Comparison of ENCODE assay signal across 25 mouse cellular contexts in the genomic region with DNA sequence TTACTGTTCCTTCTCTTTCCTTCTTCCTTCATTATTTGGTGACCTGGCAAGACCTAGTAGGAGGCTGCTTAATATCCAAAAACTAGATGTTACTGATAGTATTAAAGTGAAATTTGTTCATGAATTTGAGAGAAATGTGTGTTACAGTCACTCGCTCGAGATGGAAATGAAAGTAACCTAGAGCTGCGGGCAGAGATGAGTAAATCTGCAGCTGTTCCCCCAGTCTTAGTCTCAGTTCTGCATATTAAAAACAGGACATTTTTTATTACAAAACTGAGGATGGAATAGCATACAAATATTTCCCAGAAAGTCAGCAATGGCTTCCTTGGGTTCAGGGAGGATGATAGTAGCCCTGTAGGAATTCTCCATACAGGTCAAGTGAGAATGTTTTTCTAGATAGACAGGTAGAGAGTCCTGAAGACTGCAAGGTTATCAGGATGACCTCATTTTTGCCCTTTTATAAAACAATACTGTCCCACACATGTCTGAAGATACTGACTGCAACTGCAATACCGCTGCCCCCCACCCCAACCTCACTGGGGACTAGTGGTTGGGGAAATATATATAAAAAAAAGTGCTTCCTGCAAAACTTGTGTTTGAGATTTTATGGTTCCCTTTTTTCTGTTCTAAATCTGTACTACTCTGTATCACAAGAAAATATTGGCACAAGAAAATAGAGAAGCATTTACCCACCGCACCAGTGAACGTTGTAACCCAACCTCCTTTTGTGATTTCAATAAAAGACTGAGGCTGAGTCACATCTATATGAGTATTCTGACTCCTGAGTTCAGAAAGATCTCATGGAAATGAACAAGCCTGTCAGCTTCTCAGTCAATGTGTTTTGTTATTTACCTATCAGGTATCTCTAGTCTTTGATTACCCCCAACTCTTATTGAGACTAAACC. TPM values are rescaled to one million over a fixed set of nuclear protein-coding genes. Genes with fewer than 3 reads are reported as not detected.
DNase-seq lines count a peak whose midpoint lies in the region; ATAC-seq and TF ChIP-seq lines count a peak whose summit lies in the region.
"Had no signal": no experiment of that assay in that cellular context is flagged by ENCODE, and none has a peak within 500 bp of the region (broad histone marks: within the 10 kb centered on the region; RNA-seq: fewer than 3 reads in every experiment).

No protein-coding gene starts in this region.

- H3K79me2 ChIP-seq in myocyte (ENCODE audit: control insufficient read depth, insufficient read depth), result no peaks in the 10 kb centered on the region

- WGBS in heart, embryonic 10.5 days, result 86% methylated on average over 6 of the region's 6 CpGs
- WGBS in forebrain, embryonic 12.5 days, result 92% methylated on average over 6 of the region's 6 CpGs

- H3K4me2 ChIP-seq in myocyte (ENCODE audit: low read depth), result peak overlapping the region; percentile 61
- no peak overlapping the region for H3K4me2 ChIP-seq in forebrain, embryonic 12.5 days
- H3K4me2 ChIP-seq: forebrain, embryonic 15.5 days; hindbrain, embryonic 14.5 days; intestine, embryonic 15.5 days; liver, embryonic 13.5 days; midbrain, embryonic 13.5 days had no signal

- no peaks in the 10 kb centered on the region for H3K4me1 ChIP-seq in heart, embryonic 10.5 days
- no peaks in the 10 kb centered on the region for H3K4me1 ChIP-seq in forebrain, embryonic 12.5 days
- H3K4me1 ChIP-seq: forebrain, embryonic 15.5 days; intestine, embryonic 15.5 days; liver, embryonic 13.5 days; midbrain, embryonic 13.5 days had no signal

- DNase-seq in heart, adult 18-20 months, result peak; percentile 7 to 19
- DNase-seq in heart, embryonic 10.5 days (ENCODE audit: low spot score), result no peak
- DNase-seq in lung, postnatal 36 days, result peak; percentile 24
- no peak for DNase-seq in lung, postnatal 10 days
- DNase-seq: cerebellum, postnatal 14 days; heart, adult 2 months; heart, postnatal 10 days; kidney, postnatal 10 days; liver, embryonic 13.5 days; lung, postnatal 14 days had no signal

- H3K27ac ChIP-seq in heart, embryonic 10.5 days, result no peak overlapping the region
- no peak overlapping the region for H3K27ac ChIP-seq in forebrain, embryonic 12.5 days
- H3K27ac ChIP-seq: forebrain, embryonic 15.5 days; heart, adult 2 months; hindbrain, embryonic 14.5 days; intestine, embryonic 15.5 days; liver, embryonic 13.5 days; midbrain, embryonic 13.5 days had no signal

- H3K27me3 ChIP-seq in heart, embryonic 10.5 days (ENCODE audit: insufficient read depth, poor library complexity, severe bottlenecking), result no peaks in the 10 kb centered on the region
- H3K27me3 ChIP-seq in myocyte (ENCODE audit: control insufficient read depth, insufficient read depth, insufficient read length), result no peaks in the 10 kb centered on the region
- H3K27me3 ChIP-seq in forebrain, embryonic 12.5 days, result no peaks in the 10 kb centered on the region
- H3K27me3 ChIP-seq: forebrain, embryonic 15.5 days; intestine, embryonic 15.5 days; liver, embryonic 13.5 days; midbrain, embryonic 13.5 days had no signal

- no peak for TF ChIP-seq POLR2A in myocyte (IDR thresholded peaks at IDR 0.05; ENCODE audit: insufficient read length, low read depth)

- ATAC-seq in common myeloid progenitor, adult 5-6 weeks (replicated peaks; ENCODE audit: low read depth, poor library complexity, severe bottlenecking), result peak; percentile 89
- ATAC-seq in cerebellum, adult (ENCODE audit: insufficient number of reproducible peaks, low FRiP score, low TSS enrichment), result no peak
- ATAC-seq in forebrain, embryonic 12.5 days (ENCODE audit: low FRiP score), result no peak
- ATAC-seq: forebrain, embryonic 15.5 days; intestine, embryonic 15.5 days; midbrain, embryonic 13.5 days had no signal

- H3K9ac ChIP-seq in forebrain, embryonic 12.5 days, result no peak overlapping the region
- H3K9ac ChIP-seq: forebrain, embryonic 15.5 days; hindbrain, embryonic 14.5 days; intestine, embryonic 15.5 days; liver, embryonic 13.5 days; midbrain, embryonic 13.5 days had no signal

- no peaks in the 10 kb centered on the region for H3K36me3 ChIP-seq in heart, embryonic 10.5 days
- no peaks in the 10 kb centered on the region for H3K36me3 ChIP-seq in myocyte (ENCODE audit: control insufficient read depth, insufficient read depth)
- H3K36me3 ChIP-seq in forebrain, embryonic 12.5 days (replicated peaks), result no peaks in the 10 kb centered on the region
- H3K36me3 ChIP-seq: forebrain, embryonic 15.5 days; intestine, embryonic 15.5 days; liver, embryonic 13.5 days; midbrain, embryonic 13.5 days had no signal

- H3K9me3 ChIP-seq in heart, embryonic 10.5 days, result no peaks in the 10 kb centered on the region
- H3K9me3 ChIP-seq in forebrain, embryonic 12.5 days, result no peaks in the 10 kb centered on the region
- H3K9me3 ChIP-seq: forebrain, embryonic 15.5 days; intestine, embryonic 15.5 days; liver, embryonic 13.5 days; midbrain, embryonic 13.5 days had no signal

- no peak overlapping the region for H3ac ChIP-seq in myocyte (ENCODE audit: control insufficient read depth, insufficient read length)

- H3K4me3 ChIP-seq in heart, embryonic 10.5 days, result no peak overlapping the region
- no peak overlapping the region for H3K4me3 ChIP-seq in myocyte
- H3K4me3 ChIP-seq in forebrain, embryonic 12.5 days (replicated peaks), result no peak overlapping the region
- H3K4me3 ChIP-seq: forebrain, embryonic 15.5 days; heart, adult 2 months; intestine, embryonic 15.5 days; liver, embryonic 13.5 days; midbrain, embryonic 13.5 days had no signal

TF ChIP-seq in myocyte, 11 proteins besides CTCF, POLR2A, EP300 and RAD21:
- TF ChIP-seq TCF12 (IDR thresholded peaks at IDR 0.05; ENCODE audit: insufficient read depth, poor library complexity, severe bottlenecking) (no peak), MAX (IDR thresholded peaks at IDR 0.05; ENCODE audit: low read depth) (no peak), MYOD1 (IDR thresholded peaks at IDR 0.05; ENCODE audit: control insufficient read depth in 1 of 3, insufficient read length in 2 of 3, low read depth in 2 of 3) (no peak), CEBPB (IDR thresholded peaks at IDR 0.05; ENCODE audit: insufficient read depth, poor library complexity, severe bottlenecking) (no peak), USF1 (IDR thresholded peaks at IDR 0.05; ENCODE audit: low read depth) (no peak), POLR2AphosphoS2 (IDR thresholded peaks at IDR 0.05; ENCODE audit: insufficient read length, low read depth) (no peak)
TF ChIP-seq in myocyte: peak in this region for 0.

RNA-seq across cellular contexts. Expression of a gene that starts 47.4 kb away (rescaled TPM):
- total RNA-seq in heart, adult 18-20 months (2021), result not detected
- not detected in 2 replicates for polyA plus RNA-seq in heart, embryonic 10.5 days (2016; fragmentation: Nextera tagmentation; extraction: Ambion mirVana)
- total RNA-seq in common myeloid progenitor, adult 5-6 weeks (2017), result not detected in 2 replicates
- polyA plus RNA-seq in myocyte (2012; fragmentation: generic; extraction: Trizol), result not detected
- polyA plus RNA-seq in forebrain, embryonic 12.5 days (2016; fragmentation: Nextera tagmentation; extraction: Ambion mirVana), result not detected in 2 replicates
- total RNA-seq: adrenal gland, postnatal 36 days; heart, adult 2 months; heart, postnatal 10 days; layer of hippocampus, adult 8-10 months; left cerebral cortex, adult 8-10 months had no signal
- polyA plus RNA-seq: forebrain, embryonic 15.5 days; hindbrain, embryonic 14.5 days; intestine, embryonic 15.5 days; limb, embryonic 11.5 days; liver, embryonic 13.5 days; midbrain, embryonic 13.5 days; neural tube, embryonic 11.5 days; stomach, embryonic 14.5 days; thymus, postnatal 0 days had no signal

Comparison
In these comparisons a context has a peak if more than half of its experiments do, and no peak if none do; other contexts are left out.
1. DNase-seq: peak in heart, adult 18-20 months (2 of 2) and lung, postnatal 36 days (single experiment); none in heart, embryonic 10.5 days (single experiment) and lung, postnatal 10 days (single experiment).